Mouse (Mus musculus) urinary bladder, postnatal 4 days (tissue): ENCODE measurements at regions not wholly inside any gene's neighbourhood (a gene's known extent, or its start where the extent isn't known, plus 50 kb on each side); places are given as distances from the start of the nearest gene placed in this dataset.

Experiments used
- DNase-seq, 2 experiments: peaks; one replicate each; pipeline ENCODE4 v3.0.0; 2021 to 2022; ENCODE audit warnings: low spot score in 2 of 2

DNA sequence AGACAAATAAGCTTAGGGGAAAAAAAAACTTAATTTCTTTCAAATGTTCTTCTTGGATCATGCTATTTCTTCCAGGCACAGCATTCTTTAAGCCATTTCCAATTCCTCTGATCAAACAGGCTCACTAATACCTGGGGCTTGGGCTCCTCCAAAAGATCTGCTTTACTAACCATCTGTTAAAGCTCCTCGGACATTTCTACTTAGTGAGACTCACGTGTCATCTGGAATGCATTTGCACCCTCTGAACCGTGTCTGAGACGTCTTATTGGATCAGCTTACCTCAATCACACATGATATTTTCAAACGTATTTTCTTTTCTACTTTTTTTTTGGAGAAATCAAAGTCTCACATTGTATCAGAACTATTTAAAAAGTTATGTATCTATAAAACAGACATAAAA is 132.4 kb downstream of the Npr3 start:
- no peak for DNase-seq

DNA sequence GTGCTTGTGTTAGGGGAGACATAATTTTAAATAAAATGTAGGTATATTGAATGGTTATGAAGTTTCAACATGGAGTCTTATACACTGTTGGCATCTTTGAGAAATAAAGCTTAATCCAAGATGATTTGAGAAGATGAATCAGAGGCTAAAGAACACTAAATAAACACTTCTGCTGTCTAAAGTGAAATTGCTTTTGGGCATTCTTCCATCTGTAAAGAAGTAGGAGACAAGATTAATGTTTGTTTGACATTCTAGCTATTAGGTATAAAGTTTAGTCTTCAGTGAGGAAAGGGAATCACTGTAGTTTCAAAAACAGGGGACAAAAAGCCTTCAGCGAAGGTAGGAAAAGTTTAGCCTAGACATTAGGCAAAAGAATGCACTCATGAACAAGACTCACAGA is 136.5 kb downstream of the Npr3 start:
- no peak for DNase-seq

DNA sequence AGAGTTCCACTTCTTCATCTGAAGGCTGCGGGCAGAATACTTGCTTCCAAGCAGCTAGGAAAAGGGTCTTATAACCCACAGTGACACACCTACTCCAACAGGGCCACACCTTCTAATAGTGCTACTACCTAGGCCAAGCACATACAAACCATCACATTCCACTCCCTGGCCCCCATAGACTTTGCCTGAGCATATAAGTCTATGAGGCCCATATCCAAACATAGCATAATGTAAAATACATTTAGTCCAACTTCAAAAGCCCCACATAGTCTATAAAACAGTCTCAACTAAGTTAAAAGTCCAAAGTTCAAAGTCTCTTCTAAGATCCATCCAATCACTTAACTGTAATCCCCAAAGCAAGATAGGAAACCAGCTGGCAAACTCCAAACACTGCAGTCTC is 149.1 kb downstream of the Npr3 start:
- no peak for DNase-seq

DNA sequence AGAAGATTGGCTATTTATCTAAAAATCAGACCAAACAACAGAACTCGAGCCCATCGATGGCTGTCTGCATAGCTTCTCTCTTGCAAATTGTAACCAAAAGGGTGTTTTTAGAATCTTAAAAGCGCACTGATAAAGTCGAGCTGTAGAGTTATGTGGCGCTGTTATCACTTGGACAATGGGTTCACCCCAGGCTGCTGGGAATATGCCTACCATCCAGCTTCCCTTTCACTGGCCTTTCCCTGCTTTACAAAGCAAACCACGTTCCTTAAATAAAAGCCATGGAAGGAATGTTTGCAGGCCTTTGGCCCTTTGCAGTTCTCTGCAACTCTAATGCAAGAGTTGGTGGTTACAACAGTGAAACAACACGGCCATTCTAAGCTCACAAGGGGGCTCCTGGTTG is 150.3 kb downstream of the Npr3 start:
- no peak for DNase-seq

DNA sequence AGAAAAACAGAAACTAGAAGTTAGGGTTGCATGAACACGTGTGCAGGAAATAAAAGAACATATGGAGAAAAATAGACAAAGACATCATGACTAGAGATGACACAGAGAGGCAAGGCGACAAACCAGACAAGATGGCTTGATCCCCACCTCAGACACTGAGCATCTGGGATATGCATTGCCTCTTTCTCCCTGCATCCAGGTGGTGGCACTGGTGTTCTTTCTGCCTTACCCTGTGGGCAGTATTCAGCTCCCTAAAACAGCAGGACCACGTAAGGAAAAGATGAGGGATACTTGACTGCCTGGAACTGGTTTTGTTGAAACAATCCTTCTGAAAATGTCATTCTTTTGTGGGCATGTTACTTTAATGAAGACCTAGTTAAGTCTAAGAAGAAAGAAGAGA is 153.9 kb downstream of the Npr3 start:
- peak in 1 of 2 experiments; percentile 36 for DNase-seq

DNA sequence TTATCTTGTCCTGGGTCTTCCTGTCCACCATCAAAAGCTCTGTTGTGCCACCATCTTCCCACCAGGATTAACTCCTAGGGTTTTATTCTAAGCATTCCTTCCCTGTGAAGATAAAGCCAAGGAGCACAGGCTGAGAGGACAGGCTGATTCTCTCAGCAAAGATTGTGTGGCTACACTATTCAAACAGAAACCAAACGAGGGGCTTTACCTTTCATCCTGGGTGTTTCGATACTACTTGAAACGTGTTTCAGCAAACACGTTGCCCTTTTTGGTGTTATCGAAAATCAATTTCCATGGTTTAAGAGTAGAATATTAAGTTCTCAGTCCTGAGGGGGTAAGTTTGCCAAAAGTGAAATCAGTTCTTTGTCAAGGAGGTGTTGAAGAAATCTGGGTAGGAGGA is 156.2 kb downstream of the Npr3 start:
- DNase-seq: no peak

DNA sequence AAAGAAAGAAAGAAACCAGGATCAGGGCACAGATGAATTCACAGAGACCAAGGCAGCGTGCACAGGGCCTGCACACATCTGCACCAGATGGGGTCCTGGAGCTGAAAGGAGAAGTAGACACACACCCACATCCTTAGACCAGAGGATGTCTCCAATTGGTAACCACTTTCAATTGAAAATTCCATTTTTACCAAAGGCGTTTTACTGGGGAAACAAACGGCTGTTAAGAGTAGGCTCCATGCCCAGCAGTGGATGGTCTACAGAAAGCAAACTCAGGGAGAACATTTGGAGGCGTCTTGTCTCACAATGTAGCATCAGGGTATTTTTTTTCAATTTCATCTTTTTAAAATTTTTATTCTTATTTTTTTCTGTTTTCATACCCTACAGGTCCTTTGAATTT is 157.6 kb downstream of the Npr3 start:
- DNase-seq: no peak

DNA sequence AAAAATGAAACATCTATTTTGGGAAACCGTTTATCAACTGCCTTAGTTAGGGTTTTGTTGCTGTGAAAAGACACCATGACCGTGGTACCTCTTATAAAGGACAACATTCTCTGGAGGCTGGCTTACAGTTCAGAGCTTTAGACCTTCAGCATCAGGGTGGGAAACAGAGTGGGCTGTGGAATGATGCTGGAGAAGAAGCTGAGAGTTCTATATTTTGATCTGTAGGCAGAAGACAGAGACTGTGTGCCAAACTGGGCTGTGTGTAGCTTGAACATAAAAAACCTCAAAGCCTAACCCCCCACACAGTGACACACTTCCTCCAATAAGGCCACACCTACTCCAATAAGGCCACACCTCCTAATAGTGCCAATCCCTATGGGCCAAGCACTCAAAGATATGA is 158.8 kb downstream of the Npr3 start:
- DNase-seq: no peak

DNA sequence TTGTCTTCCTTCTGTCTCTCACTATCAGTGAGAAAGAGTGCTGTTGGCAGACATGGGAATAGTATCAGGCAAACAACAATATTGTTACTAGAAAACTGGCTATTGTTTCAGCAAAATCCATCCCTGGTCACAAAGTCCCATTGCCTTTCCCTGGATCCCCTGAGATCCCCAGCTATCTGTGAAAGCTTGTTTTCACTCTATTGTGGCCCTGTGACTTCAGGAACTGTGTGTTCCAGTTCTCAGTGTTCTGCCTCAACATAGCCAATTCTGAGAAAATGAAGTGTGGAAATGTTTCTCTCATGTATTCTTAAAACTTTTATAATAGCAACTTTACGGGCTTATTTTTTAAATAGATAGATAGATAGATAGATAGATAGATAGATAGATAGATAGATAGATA is 160.3 kb downstream of the Npr3 start:
- DNase-seq: no peak

DNA sequence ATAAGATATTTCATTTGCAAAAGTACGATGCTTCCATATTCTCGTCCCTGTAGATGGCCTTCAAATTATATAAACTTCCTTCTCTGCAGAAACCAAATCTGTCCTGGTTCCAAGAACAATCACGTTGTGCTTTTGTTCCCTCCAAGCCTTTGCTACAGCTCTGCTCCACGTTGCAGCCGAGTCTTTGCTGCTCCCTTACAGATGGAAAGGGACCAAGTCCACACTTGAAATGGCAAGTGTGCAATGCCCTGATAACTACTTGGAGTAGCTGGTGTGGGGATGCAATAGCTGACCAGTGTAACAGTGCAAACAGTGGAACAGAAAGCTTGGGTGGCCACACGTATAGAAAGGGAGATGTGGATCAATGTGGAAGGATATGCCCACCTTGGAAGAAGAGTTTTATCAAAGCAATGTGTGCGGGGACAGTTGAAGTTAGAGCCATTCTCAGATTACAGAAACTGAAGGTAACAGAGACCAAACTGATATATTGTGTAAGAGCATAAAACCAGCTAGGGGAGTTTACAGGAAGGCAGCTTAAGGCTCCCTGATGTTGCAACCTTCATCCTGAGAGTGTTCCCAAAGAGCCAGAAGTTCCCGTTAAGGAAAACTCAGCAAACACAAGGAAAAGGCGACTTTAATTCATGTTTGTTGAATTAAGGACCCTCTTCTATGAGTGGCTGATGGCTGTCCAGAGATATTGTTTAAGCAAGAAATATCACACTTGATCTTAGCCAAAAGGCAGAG is 161.3 kb downstream of the Npr3 start:
- DNase-seq: no peak

DNA sequence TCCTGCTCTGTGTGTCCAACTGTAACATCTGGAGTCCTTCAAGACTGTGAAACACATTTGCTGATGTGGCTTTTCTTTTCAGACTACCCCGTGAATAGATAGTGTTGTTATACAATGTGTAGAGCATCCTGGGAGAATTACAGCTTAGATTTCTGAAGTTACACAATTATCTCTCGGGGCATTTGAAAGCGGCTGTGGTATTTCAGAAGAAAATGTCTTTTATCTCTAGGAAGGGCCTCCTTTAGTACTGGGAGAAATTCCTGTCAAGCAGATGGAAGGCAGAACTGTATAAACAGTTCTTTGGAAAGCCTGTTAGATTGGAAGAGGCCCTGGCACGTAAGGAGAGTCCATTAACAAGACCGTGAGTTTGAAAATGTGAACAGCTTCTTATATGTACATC is 162.2 kb downstream of the Npr3 start:
- DNase-seq: no peak

DNA sequence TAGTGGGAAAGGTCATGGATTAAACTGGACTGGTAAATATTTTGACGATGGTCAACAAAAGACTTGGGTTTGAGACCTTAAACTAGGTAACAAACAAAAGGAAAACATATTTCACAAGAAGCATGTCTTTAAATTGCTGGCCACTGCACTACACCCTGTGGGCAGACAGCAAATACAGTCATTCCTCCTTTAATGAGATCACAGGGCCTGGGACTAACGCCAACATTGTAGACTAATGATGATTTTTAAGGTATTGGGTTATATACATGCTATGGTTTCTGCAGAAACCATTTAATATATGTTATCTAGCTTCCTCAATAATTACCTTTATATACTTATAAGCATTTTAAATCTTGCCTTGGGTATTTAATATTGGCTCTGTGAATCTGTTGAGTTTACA is 162.8 kb downstream of the Npr3 start:
- no peak for DNase-seq

DNA sequence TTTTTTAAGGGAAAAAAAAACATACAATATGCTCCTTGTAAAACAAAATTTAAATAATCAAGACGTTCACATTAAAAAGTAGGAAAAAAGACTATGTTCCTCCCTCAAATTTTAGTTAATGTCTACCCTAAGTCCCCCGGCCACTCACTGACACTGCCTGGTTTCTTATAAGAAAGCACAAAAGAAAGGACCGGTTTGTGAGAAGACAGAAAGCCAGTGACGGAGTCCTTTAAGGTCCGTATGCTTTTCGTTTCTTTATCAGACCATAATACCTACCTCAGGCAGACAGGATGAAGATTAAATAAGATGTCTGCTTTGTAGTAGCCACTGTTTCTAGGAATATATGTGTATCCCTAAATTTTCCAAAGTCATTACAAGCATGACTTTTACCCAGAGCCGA is 164.3 kb downstream of the Npr3 start:
- no peak for DNase-seq

DNA sequence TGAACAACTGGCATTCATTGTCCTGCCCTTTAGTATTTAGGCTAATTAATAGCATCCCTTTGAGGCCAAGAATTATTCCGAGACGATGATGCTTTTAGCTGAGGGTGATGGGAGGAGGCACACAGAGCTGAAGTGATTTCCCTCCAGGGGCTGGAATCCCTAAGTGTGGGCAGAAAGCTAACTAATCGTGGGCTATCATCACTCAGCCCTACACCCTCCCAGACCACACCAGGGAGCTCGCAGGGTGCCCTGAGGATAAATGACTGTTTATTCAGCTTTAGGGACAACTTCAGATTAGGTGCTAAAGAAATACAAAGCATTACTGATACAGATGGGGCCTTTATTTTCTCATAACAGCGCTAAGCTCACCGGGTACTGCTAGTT is 164.7 kb downstream of the Npr3 start:
- no peak for DNase-seq

DNA sequence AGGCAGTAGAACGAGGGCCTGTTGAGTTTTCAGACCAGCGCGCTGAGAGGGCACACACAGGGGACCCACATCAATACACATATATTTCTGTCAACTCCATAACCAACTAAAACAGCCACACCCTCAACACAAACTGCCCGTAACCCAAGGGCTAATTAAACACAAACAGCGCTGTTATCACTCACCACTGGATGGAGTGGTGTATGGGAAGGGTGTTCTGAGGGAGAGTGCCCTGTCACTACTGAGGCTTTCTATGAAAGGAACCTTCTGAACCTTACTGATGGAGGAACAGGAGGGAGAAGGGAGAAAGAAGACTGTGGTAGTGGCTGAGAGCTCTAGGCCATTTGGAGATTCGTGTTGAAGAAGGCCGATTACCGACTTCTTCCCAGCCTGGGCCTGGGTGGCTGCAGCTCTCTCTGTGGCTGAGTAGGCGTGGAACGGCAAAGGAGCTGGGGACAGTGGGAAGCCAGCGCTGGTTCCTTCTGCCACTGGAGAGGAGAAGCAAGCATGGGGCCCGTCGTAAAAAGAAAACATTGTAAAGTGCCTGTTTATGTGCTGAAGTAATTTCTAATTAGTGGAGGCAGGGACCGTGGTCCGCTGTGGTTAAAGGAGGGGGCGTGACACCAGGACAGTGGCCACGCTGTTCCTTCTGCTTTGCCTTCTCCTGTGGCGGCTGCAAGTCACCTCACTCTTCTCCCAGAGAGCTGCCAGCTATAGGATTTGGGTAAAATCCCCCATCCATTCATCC is 165.3 kb downstream of the Npr3 start:
- no peak for DNase-seq

DNA sequence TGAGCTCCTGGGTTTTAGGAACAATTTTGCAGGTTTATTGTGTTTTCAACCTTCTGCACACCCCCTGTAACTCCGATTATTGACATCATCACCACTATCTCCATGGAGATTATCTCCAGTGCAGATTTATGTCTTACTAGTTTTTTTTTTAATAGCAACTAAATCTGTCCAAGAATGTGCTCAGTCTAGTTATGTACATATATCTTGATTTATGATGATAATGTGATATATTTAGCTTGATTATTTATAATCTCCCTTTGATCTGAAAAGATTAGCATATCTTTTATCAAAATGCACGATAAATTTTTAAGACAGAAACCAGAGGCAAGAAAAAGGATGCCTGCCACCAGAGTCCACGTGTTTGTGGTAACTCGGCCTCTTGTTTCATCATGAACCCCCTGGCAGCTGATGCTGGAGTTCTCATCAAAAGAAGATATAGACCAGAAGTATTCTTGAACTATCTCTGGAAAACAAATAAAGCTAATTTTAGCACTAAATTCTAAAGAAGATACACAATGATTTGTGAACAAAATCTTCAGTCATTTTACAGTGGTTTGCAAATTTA is 169.6 kb downstream of the Npr3 start:
- no peak for DNase-seq

DNA sequence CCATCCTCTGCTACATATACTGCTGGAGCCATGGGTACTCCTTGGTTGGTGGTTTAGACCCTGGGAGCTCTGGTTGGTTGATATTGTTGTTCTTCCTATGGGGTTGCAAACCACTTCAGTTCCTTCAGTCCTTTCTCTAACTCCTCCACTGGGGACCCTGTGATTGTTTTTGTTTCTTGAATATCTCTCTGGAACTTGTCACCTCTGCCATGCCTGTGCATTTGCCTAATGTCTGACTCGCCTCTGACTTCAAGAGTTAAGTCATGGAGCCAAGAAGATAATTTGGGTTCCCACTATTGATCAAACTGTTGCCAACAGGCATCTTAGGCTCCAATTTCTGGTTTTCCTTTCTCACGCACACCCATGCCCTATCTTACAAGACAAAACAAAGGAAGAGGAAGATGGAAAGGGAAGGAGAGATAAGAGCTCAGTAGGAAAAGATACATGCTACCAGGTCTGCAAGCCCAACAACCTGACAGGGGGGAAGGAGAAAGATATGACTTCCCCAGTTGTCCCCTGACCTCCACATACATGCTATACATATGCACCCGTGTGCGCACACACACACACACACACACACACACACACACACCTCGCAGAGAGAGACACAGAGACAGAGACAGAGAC is 172.3 kb downstream of the Npr3 start:
- DNase-seq: no peak

DNA sequence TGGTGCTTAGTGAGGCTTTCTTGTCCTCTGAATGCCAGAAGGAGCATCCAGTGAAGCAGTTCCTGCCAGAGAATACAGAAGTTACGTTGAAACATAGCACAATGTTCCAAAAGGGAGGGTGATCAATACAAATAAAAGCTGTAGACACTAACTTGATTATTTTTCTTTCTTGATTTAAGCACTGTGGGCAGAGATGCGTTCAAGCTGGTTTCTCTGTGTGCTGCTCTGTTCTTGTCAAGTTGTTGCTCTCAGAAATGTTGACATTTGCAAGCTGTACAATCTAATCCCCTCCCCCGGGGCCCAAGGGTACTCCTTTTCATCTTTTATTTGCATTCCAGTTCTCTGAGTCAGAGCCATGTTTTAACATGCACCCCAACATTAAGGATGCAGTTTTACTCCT is 177.7 kb downstream of the Npr3 start:
- DNase-seq: no peak

DNA sequence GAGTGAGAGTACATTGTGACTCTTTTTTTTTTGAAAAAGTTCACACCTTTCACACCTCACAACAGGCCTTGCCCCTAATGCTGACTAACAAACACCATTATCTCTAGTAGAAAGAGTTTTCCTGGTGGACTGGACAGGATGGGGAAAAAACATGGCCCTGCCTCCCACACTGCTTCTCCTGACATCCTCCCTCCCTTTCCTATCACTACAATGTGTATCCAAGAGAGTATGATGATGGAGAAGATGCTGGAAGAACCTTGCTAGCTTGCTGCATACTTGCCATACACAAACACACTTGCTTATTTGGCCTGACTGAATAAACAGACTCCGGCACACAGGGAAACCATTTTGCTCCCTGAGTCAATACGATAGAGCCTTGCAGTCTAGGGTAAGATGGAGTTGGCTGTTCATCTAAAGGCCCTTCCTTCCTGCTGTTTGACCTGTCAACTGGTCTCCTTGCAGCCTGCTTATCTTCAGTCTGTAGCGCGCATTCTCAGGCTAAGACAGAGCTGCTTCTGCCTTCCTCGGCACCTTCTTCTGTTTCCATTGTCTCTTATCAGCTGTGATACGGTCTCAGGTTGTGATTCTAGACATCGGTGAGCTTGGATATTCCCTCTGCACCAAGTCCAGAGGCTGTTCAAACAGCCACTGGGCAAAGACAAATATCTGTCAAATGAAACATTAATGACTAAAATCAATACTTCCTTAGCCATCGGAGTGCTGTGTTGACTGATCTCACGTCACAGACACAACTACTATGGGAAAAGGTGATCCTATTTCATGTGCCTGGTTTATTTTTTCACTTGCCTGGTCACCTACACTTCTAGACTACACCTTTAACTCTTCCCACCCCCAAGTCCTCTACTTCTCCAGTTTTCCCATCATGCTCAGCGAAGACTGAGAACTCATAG is 181.2 kb downstream of the Npr3 start:
- DNase-seq: no peak

DNA sequence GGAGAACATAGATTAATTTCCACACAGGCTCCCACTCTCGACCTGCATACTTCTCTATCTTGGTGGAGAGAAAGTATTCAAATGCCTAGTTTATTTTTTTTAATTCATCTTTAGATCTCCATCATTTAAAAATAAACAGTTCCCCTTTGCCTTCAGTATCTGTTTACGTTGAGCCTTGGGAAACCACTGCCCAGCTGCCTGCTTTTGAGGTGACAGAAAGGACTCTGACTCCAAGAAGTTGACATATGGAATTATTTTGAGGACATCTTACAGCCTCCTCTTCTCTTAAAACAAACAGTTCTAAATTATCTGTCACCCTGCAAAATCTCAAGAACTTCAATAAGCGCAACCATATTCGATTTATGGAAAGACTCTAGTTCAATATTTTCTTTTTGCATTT is 186.4 kb downstream of the Npr3 start:
- DNase-seq: no peak

DNA sequence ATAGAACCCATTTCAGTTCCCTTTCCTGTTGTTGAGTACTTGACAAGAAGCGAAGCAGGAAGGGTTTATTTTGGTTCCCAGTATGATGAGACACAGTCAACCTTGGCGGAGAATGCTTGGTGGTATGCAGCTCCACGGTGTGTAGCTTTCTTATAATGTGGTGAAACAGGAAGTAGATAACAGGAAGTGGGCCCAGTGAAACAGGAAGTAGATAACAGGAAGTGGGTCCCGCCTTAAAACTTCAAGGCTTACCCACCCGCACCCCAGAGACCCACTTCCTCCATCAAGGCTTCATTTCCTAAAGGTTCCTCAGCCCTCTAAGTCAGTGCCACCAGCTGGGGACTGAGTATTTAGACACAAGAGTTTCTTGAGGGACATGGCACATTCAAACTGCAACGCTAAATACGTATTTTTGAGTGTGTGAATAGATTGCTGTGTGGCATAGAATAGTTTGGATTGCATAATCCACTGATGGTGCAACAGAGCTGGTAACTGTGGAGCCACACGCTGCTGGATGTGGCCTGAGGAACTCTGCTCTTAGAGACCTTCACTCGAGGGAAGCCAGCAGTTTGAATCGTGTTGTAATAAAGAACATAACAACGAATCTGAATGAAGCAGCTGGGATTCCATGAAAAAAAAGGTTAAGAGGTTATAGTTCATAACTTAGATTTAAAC is 190.8 kb downstream of the Npr3 start:
- DNase-seq: no peak
